Mouse (Mus musculus) heart, adult 9 months (tissue): ENCODE data around the gene Kif28.
"Not testable (repeated sequence)": the region's sequence is repeated elsewhere in the genome, so short reads cannot be mapped to it uniquely, and the experiment has no call there.

Source experiments
- DNase-seq, 2 experiments: peaks; one replicate each; pipeline ENCODE4 v3.0.0; 2022; ENCODE audit warnings: low spot score in 2 of 2

The Kif28 gene

DNA sequence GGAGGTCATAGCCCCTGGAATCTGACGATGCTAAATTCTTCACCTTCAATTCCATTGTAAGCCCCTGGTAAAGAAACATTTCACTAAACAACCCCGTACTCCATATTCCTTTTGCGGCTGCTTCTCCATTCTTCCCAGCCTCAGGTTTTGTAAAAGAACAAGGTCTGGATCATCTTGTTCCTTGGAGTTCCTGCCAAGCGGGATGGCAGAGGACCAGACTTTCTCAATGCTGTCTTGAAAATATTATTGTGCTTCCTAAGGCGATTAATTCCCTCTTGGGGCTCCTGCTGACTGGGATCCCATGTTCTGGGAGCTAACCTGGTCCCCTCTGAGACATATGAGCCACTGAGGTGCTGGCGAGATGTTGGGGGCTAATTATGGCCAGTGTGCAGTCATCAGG, 39.9 kb downstream of the Kif28 start:
- DNase-seq, result no peak

DNA sequence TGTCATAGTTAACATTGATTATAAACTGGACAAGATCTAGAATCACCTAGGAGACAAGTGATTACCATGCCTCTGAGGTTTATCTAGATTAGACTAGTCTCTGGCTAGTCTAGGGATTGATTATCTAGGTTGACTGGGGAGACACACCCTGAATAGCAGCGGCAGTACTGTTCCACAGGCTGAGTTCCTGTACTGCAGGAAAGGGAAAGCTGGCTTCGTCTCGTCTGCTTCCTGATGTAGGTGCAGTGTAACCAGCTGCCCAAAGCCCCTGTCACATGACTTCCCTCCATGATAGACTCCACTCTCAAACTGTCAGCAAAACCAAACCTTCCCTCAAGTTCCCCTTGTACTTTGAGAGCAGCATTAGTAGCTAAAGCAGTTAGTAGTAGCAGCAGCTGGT, 40.9 kb downstream of the Kif28 start:
- no peak for DNase-seq

DNA sequence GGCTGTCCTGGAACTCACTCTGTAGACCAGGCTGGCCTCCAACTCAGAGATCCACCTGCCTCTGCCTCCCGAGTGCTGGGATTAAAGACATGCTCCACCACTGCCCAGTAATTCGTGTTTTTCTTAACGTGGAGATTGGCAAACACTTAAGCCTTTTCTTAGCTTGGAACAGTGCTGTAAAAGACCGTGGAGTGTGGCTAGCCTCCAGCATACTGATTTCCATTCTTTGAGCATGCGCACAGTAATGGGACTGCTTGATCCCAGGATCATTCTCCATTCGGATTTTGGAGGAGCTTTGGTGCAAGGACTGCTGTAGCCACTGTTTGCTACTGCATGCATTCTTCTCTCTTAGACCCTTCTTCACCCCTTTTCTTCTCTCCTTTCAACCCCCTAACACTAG, 55.6 kb downstream of the Kif28 start:
- DNase-seq, result no peak

DNA sequence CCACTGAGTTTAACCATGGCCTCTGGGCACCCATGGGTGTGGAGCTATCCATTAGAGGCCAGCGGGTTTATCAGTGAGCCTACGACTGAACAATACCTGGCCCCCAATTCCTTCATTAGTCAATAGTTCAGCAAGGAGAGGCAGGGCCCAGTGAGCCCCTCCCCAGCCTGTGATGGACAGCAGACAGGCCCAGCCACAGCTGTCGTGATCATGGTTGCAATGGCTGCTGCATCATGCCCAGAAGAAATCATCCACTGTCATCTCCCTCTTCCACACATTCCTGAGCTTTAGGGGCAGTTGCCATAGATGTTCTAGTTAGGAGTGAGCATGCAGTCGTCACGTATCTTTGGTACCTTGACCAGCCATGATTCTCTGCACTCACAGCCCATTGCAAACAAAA, 56.2 kb downstream of the Kif28 start:
- no peak for DNase-seq

DNA sequence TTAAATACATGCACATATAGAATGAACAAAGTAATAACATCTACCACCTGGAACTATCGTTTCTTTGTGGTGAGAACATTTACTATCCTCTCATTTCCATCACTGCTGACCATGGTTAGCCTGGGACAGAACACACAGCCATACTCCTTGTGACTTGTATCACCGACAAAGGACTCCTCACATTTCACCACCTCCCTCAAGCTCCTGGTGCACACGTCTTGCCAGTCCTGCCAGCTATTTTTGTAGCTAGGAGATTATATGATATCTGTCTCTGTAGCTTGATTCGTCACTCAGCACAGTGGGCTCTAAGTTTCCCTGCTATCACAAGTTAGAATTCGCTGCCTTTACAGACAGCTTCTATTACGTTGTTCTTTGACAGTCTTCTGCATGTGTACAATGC, 56.7 kb downstream of the Kif28 start:
- DNase-seq, result no peak

DNA sequence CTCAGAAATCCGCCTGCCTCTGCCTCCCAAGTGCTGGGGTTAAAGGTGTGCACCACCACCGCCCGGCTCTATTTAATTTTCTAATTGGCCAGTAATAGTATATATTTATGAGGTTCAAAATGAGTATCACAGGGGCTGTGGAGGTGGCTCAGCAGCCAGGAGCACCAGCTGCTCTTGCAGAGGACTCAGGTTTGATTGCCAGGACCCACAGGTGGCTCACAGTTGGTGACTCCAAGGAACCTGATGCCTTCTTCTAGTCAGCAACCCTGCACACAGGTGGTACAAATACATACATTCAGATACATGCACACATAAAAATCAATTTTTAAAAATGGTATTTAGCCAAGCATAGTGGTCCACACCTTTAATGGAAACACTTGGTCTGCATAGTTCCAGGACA, 57.1 kb downstream of the Kif28 start:
- DNase-seq, result no peak

DNA sequence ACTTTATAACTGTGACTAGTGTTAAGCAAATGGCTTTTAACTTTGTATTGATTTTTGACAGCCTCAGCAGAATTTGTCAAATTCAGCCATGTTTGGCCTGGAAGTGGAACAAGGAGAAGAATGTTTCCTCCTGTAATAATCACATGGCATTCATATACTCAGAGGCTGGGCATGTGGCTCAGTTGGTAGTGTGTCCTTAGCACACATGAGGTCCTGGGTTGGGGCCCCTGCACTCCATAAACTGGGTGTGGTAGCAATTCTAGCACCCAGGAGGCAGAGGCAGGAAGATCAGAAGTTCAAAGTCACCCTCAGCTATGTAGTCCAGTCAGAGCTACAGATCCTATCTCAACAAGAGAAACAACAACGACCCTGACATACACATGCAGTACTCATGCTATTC, 57.8 kb downstream of the Kif28 start:
- DNase-seq, result no peak

DNA sequence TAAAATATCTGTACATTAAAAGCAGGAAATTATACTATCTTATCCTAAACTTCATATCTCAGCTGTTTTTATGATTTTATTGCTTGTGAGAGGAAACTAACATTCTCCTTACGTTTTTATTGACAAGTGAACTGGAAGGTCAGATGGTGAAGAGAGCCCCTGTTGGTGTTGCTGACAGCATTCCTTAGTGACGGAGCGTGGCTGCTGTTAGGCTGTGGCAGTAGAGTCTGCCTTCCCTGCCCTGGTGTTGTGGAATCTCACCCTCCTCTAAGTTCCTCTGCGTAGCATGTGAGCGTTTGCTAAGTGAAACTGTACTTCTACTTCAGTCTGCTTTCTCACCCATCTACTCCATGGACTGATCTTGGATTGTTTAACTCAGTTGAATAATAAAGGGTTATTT, 58.3 kb downstream of the Kif28 start:
- no peak for DNase-seq

DNA sequence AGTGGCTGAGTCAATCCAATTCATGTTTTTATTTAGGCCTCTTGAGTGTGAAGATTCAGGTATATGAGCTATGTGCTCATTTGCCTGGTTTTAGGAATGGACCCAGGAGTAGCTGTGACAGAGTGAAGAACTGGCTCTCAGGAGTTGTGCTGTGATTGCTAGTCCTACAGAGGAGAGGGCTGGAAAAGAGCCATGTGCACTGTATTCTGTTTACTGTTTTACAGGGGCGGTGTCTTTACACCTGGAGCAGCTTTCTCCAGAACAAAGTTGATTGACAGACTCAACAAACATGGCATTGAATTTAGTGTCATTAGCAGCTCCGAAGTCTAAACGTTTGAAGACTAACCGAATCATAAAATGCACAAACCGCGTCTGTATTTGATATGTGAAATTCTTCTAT, 58.7 kb downstream of the Kif28 start:
- no peak for DNase-seq

DNA sequence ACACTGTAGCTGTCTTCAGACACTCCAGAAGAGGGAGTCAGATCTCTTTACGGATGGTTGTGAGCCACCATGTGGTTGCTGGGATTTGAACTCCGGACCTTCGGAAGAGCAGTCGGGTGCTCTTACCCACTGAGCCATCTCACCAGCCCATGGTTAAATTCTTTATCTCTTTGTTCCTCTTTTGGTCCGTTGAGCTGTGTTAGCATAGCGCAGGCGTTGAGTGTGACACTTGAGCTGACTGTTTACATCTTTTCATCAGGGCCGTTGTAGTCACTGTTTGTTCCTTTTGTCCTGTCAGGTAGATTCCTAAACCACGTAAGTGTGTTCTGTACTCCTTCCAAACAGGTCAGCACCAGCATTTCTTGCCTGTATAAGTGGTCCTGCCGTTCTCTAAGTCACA, 62.3 kb downstream of the Kif28 start:
- DNase-seq, result not testable (repeated sequence)

DNA sequence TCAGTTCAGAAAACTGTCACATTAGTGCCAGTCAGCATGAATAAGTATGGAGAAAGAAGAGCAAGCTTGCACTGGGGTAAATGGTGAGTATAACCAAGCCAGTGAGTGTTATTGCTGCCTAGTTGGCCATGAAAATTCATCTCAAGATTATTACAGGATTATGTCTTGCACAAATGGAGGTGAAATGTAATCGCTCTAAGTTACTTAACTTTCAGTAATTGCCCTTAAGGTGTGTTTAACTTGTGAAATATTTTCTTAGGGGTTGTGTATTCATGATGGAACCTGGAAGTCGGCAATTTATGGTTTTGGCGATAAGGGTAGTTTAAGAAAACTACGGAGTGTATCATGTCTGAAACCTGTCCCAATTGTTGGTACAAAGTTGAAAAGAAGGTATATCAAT, 65.7 kb downstream of the Kif28 start:
- no peak for DNase-seq

DNA sequence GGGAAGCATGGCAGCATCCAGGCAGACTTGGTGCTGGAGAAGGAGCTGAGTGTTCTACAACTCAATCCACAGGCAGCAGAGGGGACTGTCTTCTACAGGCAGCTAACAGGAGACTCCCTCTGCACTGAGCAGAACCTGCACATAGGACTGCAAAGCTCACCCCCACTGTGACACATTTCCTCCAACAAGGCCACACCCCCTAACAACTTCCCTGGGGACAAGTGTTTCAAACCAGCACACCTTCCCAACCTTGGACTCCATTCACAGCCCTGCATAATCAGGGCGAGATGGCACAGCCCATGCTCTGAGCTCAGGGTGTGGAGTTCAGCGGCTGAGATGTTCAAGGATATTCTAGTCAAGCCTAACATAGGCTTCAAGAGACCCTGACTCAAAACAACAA, 68.0 kb downstream of the Kif28 start:
- DNase-seq, result no peak

DNA sequence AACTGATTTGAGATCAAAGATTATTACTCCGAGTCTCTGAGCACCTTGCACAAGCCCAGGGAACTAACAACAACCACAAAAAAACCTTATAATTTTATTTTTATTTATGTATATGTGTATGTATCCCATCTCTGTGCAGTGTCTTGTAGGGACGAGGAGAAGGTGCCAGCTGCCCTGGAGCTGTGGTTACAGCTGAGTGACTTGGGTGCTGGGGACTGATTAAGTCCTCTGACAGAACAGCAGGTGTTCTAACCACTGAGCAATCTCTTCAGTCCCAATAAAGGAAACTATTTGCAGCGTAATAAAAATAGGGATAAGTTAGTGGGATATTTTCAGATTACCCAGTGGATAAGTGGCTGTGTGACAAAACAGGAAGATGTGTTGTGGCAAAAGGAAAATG, 70.7 kb downstream of the Kif28 start:
- DNase-seq, result no peak

DNA sequence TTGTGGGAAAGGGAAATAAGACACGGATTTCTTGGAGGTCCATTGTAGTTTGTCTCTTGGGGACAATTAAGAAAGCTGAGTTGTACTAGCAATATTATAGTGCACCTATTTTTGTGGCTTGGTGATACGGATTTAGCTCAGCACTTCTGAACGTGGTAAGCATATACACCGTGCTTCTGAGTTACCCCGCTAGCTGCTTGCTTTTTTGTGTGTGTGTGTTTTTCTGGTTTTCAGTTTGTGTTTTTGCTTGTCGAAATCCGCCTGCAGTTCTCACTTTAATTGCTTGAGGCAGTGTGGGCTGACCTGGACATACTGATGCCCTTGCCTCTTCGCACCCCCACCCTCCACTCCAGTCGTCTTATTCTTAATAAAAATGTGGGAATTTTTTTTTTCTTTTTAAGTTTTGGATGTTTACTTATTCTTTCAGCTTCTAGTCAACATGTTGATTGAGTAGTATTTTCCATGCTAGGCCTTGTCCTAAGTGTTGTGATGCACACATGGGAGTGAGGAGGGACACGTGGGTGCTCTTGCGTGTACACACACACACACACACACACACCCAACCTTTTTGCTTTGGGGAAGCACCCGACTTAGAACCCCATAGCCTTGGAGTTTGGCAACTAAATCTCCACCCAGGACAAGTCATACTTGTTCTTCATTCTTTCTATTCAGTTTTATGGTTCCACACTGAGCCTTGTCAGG, 76.1 kb downstream of the Kif28 start:
- DNase-seq, result no peak

DNA sequence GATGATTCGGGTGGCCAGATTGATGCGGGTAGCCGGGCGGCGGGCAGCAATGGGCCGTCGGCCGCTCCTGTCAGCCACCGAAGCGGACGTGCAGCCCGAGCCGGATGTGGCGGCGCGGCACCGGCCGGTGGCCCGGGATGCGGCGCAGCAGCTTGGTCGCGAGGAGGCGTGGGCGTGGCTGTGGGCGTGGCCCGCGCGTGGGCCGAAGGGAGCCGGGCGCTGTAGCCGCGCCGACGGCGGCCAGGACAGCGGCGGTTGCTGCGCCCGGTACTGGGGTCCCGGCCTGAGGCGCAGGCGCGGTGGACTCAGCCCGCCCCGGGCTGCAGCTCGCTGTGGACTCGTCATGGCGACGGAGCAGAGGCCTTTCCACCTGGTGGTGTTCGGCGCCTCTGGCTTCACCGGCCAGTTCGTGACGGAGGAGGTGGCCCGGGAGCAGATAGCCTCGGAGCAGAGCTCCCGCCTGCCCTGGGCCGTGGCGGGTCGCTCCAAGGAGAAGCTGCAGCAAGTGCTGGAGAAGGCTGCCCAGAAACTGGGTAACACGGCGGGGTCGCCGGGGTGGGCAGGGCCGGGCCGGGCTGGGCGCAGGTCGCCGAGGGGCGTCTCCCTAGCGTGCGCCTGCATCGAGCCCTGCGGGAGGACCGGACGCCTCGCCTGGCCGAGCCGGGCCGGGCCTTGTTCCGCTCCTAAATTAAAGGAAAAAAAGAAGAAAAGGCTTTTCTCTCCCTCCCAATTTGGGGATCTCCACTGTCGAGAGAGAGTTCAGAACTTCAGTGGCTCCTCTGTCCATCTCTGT, 76.9 kb downstream of the Kif28 start, which contains the start of gene Sccpdh:
TSS of gene Sccpdh (plus strand) at position 198 of the 793 bp plus-strand sequence.
- peak; percentile 86 to 87 for DNase-seq

DNA sequence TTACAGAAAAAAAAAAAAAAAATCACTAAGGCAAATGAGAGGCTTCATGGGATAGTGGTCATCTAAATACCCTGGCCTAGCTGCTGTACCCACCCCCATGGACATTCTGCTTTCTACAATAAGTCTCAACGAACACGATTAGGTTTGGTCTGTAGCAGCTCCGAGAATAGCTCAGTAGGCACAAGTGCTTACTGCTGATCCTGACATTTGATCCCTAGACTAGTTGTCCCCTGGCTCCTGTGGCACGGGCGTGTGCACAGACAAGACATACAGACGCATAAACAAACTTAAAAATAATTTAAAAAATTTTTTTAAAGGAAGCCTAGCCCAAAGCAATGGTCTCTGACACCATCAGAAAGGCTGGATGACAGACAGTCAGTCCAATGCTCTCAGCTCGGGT, 77.6 kb downstream of the Kif28 start:
- no peak for DNase-seq

DNA sequence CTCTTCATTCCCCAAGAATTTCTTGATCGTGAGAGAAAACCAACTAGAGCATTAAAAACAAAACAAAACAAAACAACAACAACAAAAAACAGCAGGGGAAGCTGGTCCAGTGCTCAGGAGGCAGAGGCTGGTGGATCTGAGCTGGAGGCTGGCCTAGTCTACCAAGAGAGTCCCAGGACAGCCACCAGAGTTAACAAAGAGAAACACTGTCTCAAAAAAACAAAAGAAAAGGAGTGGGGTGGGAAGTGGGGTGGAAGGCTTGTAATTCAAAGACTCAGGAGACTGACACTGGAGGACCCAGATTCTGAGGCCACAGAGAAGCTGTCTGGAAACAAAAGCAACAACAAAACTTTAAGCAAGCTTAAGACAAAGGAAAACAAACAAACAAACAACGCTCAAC, 78.1 kb downstream of the Kif28 start:
- DNase-seq, result no peak

DNA sequence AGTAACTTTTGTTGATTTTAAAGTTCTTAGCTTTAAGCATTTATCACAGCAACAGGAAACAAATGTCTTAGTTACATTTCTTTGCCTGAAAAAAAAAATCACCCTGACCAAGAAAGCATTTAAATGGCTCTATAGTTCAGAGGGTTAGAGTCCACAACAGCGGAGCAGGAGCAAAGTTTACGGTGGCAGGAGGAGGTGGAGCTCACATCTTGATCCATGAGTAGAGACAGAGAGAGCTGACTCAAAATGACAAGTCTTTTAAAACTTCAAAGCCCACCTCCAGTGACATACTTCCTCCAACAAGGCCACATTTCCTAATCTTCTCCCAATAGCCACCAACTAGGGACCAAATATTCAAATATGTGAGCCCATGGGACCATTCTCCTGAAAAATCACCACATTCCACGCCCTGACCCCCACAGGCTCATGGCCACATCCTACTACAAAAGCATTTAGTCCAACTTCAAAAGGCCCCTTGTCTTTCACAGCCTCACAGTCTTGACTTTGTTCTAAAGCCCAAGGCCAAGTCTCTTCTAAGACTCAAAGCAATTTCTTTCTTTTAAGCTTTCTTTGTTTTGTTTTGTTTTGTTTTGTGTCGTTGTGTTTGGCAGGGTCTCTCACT, 80.7 kb downstream of the Kif28 start:
- no peak for DNase-seq

DNA sequence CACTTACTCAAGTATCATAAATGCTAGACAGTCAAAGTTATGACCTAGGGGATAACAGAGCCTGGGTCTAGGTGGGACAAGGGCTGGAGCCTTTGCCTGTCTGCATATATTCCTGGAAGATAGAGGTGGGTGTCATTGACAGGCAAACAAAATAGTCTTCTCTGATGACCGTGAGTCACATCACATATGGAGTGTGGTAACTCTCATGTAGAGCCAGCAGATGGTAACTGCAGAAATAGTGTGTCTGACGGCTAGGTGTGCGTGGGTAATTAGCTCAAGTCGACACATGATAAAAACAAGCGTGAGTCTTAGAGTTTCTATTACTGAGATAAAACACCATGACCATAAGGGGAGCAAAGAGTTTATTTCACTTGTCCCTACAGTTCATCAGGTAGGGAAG, 82.0 kb downstream of the Kif28 start:
- DNase-seq, result no peak

DNA sequence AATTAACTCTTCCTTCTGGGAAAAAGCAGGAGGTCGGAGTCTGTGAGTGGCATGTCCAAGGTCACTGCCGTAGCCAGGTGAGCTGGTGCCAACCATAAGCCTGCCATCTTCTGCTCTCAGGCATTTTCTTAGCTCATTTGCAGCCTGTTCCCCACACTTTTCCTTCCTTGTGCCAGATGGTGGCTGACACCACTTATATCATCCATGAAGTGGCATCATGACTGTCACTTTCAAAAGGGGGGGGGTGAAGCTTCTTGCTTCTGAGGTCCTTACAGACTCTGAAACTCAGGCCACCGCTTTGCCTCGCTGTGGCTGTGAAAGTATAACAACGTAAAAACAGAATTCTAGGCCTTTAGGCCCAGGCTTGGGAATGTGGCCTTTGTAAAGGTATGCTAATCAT, 93.8 kb downstream of the Kif28 start:
- no peak for DNase-seq

DNA sequence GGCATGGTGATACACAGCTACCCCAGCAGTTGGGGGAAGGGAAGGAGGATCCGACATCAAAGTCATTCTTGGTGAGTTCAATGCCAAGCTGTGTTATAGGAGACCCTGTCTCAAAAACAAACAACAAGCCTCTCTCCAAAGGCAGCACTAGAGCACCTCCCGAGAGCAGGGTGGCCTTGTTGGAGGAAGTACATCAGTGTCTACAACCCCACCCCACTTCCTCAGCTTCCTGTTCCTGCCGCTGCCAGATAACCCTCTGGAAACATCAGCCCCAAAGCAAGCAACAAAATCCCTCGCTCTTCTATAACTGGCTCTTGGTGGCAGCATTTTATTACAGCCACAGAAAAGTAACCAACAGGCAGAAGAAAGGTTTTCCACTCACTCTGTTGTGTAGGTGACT, 94.8 kb downstream of the Kif28 start:
- DNase-seq, result peak in 1 of 2 experiments; percentile 13

DNA sequence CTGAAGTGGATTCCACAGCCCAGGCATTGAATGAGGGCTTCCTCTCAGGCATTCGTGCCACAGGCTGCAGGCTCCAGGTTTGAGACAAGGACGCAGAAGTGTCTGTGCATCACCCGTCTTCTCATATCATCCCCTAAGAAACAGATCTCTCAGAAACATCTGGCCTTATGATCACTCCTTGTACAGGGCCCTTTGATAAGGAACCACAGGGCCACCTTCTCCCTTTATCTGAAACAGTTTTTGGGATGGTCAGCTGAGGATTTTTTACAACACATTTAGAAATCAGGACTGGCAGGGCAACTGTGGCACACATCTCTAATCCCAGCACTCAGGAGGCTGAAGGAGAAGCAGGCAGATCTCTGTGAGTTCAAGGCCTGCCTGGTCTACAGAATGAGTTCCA, 95.7 kb downstream of the Kif28 start:
- no peak for DNase-seq

DNA sequence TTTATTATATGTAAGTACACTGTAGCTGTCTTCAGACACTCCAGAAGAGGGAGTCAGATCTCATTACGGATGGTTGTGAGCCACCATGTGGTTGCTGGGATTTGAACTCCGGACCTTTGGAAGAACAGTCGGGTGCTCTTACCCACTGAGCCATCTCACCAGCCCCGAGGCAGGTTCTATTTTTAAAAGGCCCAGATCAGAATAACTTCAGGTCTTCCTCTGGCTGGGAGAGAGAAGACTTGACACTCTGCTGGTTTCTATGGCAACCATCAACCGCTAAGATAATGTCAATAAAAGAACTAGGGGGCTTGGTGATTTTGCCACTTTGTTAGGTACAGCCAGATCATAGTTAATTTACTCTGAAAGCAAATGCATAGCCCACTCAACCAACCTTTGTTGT, 96.4 kb downstream of the Kif28 start:
- DNase-seq, result not testable (repeated sequence)
